Mouse (Mus musculus) erythroblast, embryonic 14.5 days (primary cell): ENCODE results near the gene Rora.

ENCODE experiments used
- GATA1 ChIP-seq: IDR thresholded peaks from 2 replicates; pipeline ENCODE4 v1.6.1; 2012; ENCODE audit warnings: low read length, inconsistent platforms, mixed read lengths
- TAL1 ChIP-seq: IDR thresholded peaks from 3 replicates; pipeline ENCODE4 v1.6.1; 2012; ENCODE audit warnings: low read length, inconsistent platforms, mixed read lengths

- TF ChIP-seq TAL1 = no peak
- TF ChIP-seq GATA1 = no peak
These were observed 161.1 kb downstream of the Rora start for GRCm38 (mm10) chr9:68814723-68815122.
